Mouse (Mus musculus) brain, embryonic 14.5 days (tissue): ENCODE measurements around the gene Adora1.

Experiments
- CTCF ChIP-seq: fragments of 200-500 bp; IDR thresholded peaks from 2 replicates; pipeline ENCODE4 v1.5.1; 2012; ENCODE audit warnings: inconsistent platforms, mild to moderate bottlenecking, moderate library complexity, borderline replicate concordance; ENCODE audit not compliant: insufficient read depth, insufficient read length; ENCODE audit errors: extremely low read depth
- POLR2A ChIP-seq: fragments of 200-500 bp; IDR thresholded peaks from 2 replicates; pipeline ENCODE4 v1.6.1; 2012; ENCODE audit warnings: mild to moderate bottlenecking, inconsistent platforms, borderline replicate concordance; ENCODE audit not compliant: poor library complexity, insufficient read depth, insufficient read length, severe bottlenecking; ENCODE audit errors: extremely low read depth

- TF ChIP-seq POLR2A (no peak), CTCF (no peak)
Observed at GRCm38 (mm10) chr1:134188217-134188616, 47.0 kb downstream of the Adora1 start.
